Mouse (Mus musculus) Patski (cell line): ENCODE measurements around the gene Cspg5. TPM values are rescaled to one million over a fixed set of nuclear protein-coding genes. Genes with fewer than 3 reads are reported as not detected.

ENCODE experiments used
- ATAC-seq: fragments of 100-300 bp; one replicate; pipeline ENCODE4 v1.8.0; 2021
- CTCF ChIA-PET: fragments of 350-600 bp; sonication (Branson Sonifier 250); formaldehyde crosslinking; loops from one replicate; lab custom pipeline; 2022; ENCODE audit warnings: inconsistent platforms; lab: Charles Lee
- POLR2A ChIA-PET: fragments of 350-600 bp; sonication (Branson Sonifier 250); formaldehyde crosslinking; loops from one replicate; lab custom pipeline; 2022; ENCODE audit warnings: antibody characterized with exemption, inconsistent platforms; lab: Charles Lee
- DNase-seq: peaks from one replicate; pipeline ENCODE4 v3.0.0-alpha.2; 2011; ENCODE audit warnings: low read depth, low spot score
- H3K27me3 ChIP-seq: fragments of 371-371 bp; one replicate; pipeline ENCODE4 v1.5.1; 2021
- CTCF ChIP-seq: fragments of 100-300 bp; IDR thresholded peaks from one replicate; pipeline ENCODE4 v1.5.1; 2021
- in situ Hi-C: fragments of 300-500 bp; cut with MboI; formaldehyde crosslinking; loops from 3 replicates; pipeline ENCODE4 v1.11.1; 2018; ENCODE audit warnings: low pct_unique_long_range_greater_than_20kb, mixed read lengths
- polyA plus RNA-seq: library from polyadenylated mRNA; unstranded; gene quantifications from one replicate; pipeline ENCODE4 v1.2.3, GENCODE M21; 2021

Gene Cspg5
- polyA plus RNA-seq, 1 experiment from 2014 or later: 0.41 TPM

DNA sequence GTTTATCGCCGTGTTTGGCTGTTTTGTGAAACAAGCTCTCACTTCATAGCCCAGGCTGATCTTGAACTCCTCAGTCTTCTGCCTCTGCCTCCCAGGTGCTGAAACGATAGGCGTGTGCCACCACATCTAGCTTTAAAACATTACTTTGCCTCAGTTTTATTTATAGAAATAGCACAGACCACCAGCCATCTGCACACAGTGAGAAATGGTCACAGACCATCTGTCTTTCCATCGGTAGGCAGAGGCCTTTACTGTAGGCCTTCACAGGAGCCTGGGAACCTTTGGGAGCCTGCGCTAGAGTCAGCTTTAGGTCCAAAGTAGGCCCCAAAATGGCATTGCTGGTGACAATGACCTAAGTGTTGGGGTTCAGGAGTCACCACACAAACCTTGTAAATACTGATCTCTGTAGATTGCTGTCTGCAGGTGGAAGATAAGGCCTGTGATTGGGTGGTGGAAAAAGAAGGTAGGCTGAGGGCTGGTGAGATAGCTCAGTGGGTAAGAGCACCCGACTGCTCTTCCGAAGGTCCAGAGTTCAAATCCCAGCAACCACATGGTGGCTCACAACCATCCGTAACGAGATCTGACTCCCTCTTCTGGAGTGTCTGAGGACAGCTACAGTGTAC, 40.6 kb downstream of the Cspg5 start:
- ChIA-PET POLR2A (no interaction called here), CTCF (no interaction called here)
- H3K27me3 ChIP-seq: peaks cover 3% of the 10 kb centered on the region
- in situ Hi-C loops: no loop called here
- DNase-seq: no peak
- ATAC-seq: no peak
- no peak for TF ChIP-seq CTCF

DNA sequence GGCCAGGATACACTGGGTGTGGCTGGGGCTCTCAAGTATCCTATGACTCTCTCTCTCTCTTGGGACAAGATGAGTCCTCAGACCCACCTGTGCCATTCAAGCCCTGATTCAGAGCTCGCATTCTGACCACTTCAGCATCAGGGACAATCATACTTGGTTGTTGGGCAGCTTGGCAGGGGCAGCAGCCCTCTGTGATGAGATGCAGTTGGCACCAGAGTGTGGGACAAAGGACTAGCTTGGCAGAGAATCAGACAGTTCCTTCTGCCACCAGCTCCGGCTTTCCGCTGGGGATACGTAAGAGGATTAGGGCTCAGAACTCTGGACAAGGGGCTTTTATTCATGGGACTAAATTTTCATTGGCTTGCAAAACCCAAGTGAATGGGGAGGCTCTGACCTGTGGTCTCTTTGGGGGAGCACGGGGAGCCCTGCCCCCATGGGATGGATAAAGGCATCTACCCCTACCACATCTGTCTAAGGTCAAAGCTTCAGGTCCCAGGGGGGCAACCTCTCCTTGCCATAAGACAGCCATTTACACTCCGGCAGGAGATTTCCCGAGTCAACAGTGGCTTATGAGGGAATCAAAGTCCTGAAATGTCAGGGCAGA, 43.8 kb downstream of the Cspg5 start:
- in situ Hi-C loops: no loop called here
- DNase-seq (no peak), ATAC-seq (no peak)
- CTCF ChIA-PET: interaction anchor here (1.2 kb wide), 1 partner anchor 10 kb away, joined by 3 read pairs; no protein-coding TSS in a partner anchor
- peaks cover 3% of the 10 kb centered on the region for H3K27me3 ChIP-seq
- TF ChIP-seq CTCF: no peak
- POLR2A ChIA-PET: no interaction called here

DNA sequence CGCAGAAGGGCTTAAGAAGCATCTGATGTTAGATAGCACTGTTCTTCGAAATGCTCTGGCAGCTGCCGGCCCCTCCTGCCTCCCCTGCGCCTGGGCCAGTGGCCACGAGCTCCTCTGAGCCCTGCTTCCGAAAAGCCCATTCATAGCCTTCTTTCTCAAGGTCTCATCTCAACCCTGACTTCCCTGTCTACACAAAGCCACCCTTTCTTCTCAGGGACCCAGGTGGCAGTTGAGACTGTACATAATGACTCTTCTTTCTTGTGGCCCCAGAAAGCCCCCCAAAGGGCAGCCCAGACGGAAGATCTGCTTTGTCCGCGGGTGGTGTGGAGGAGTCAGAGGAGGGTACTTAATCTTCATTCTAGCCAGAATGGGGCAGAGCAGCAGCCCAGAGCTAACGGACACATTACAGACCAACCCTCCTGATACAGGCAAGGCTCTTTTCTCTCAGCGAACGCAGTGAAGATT, 49.7 kb downstream of the Cspg5 start:
- H3K27me3 ChIP-seq: peaks cover 3% of the 10 kb centered on the region
- ATAC-seq (no peak), DNase-seq (no peak)
- no peak for TF ChIP-seq CTCF
- POLR2A ChIA-PET: no interaction called here
- CTCF ChIA-PET: no interaction called here
- in situ Hi-C loops: loop anchor here (5.0 kb wide), 1 partner anchor 46 kb away; no protein-coding TSS in a partner anchor

DNA sequence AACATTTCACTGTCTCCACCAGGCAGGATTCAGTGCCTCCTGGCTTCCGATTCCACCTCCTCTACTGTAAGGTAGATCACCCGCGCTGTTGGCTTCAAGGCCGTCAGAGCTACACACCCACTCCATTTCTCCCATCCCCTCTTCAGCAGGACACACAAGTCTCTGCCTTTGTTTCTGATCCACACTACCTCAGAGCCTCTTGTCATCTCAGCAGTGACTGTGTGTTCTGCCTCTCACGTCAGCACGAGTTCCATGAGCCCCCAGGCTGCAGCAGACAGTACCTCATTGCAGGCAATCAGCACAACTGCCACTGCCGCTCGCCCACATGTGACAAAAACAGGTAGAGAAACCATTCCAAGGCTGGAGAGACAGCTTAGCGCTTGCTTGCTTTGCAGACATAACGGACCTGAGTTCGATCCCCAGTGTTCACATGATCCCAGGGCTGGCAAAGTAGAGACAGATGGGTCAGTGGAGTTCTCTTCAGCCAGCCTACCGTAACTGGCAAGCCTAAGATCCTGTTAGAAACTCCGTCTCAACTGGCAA, 50.4 kb downstream of the Cspg5 start:
- DNase-seq (no peak), ATAC-seq (no peak)
- TF ChIP-seq CTCF: no peak
- in situ Hi-C loops: loop anchor here (5.0 kb wide), 1 partner anchor 47 kb away; no protein-coding TSS in a partner anchor
- POLR2A ChIA-PET: no interaction called here
- peaks cover 1% of the 10 kb centered on the region for H3K27me3 ChIP-seq
- CTCF ChIA-PET: no interaction called here

DNA sequence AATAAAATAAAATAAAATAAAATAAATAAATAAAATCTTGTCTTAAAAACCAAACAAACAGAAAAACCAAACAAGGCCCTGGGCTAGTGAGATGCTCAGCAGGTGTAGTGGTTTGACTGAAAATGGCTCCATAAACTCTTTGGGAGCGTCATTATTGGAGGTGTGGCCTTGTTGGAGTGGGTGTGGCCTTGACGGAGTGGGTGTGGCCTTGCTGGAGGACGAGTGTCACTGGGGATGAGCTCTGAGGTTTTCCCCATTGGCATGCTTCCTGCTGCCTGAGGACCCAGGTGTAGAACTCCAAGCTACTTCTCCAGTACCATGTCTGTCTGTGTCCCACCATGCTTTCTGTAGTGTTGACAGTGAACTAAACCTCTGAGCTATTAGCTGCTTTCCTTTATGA, 51.2 kb downstream of the Cspg5 start:
- ATAC-seq (no peak), DNase-seq (no peak)
- CTCF ChIA-PET: interaction anchor here (1.3 kb wide), 1 partner anchor 12 kb away, joined by 5 read pairs; no protein-coding TSS in a partner anchor
- in situ Hi-C loops: loop anchor here (5.0 kb wide), 1 partner anchor 47 kb away; no protein-coding TSS in a partner anchor
- POLR2A ChIA-PET: no interaction called here
- no peaks in the 10 kb centered on the region for H3K27me3 ChIP-seq
- no peak for TF ChIP-seq CTCF

DNA sequence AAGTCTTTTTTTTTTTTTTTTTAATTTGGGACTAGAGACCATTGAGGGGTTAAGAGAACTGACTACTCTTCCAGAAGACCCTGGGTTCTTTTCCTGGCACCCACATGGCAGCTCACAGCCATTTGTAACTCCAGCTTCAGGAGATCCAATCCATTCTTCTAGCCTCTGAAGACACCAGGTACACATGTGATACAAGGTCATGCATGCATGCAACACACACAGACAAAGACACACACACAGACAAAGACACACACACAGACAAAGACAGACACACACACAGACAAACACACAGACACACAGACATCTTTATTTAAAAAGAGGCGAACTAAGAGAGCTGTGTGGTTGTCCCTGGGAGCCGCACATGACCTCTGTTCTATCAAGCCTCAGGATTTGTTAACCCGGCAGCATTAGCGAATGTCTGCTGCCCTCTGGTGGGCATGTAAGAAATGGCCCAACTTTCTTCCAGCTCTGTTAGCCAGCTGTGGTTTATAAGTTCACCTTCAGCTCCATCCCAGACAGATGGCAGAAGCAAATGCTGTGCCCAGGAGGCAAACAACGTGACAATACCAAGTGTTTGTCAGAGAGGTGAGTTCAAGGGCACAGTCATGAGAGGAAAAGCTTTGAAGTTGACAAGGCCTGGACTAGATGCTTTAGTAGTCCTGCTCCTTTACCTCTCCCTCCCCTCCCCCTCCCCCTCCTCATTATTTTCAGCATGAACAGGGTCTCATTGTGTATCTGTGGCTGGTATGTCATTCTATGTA, 53.5 kb downstream of the Cspg5 start:
- CTCF ChIA-PET: interaction anchor here (0.5 to 1.9 kb wide), 12 partner anchors 9 to 405 kb away, joined by 3 to 6 read pairs (median 4); no protein-coding TSS in a partner anchor
- ATAC-seq (peak; percentile 39), DNase-seq (peak; percentile 44)
- POLR2A ChIA-PET: no interaction called here
- no peaks in the 10 kb centered on the region for H3K27me3 ChIP-seq
- TF ChIP-seq CTCF: peak; percentile 91
- in situ Hi-C loops: no loop called here

DNA sequence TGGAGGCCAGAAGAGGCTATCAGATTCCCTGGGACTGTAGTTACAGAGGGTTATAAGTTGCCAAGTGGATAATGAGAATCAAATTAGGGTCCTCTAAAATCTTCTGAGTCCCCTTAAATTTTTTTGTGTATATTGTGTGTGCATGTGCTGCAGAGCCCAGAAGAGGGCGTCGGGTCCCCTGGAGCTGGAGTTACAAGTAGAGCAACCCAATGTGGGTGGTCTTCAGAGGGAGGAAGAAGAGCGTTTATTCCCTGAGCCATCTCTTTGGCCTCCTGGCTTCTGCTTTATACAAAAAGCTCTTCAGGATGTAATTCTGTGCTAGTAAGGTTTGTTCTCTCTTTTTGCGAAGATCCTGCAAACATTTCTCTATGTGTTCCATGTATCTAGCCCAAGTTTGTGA, 60.9 kb downstream of the Cspg5 start:
- no peak for DNase-seq
- ChIA-PET POLR2A (no interaction called here), CTCF (interaction anchor here (0.7 to 1.7 kb wide), 3 partner anchors 9 to 52 kb away, joined by 3 to 6 read pairs (median 4); no protein-coding TSS in a partner anchor)
- in situ Hi-C loops: no loop called here
- H3K27me3 ChIP-seq: no peaks in the 10 kb centered on the region
- peak; percentile 83 for TF ChIP-seq CTCF
- peak; percentile 9 for ATAC-seq

DNA sequence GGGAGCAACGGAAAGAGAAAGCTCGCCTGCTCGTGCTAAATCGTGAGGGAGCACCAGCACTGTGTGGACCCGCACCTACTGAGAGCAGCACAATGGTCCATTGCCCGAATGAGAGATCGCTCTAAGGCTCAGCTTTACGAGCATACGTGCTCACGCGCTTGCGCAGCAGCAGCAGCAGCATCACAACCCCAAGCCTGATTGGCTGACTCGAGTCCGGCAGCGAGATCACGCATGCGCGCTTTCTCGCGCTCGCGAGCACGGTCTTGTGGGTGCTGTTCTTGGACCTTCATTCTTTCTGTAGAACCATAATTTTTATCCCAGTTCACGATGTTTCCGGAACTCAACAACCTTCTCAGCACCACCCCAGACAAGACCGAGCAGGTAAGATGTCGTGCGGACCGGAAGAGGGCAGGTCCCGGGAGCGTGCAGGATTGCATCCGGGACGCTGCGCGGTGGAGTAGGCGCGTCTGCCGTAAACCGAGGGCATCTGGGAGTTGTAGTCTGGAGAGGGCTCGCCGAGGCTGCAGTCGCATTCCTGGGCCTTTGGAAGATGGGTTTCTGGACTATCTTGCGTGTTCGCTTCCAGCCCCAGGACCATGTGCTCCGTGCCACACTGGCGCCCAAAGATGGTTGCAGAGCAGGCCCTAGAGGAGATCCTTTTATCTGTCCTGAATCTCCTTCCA, 61.5 kb downstream of the Cspg5 start, which contains the start of gene Elp6:
Gene Elp6 (plus strand): TSS at position 205 of the 683 bp plus-strand sequence.
- TF ChIP-seq CTCF: no peak
- ChIA-PET POLR2A (interaction anchor here (0.7 kb wide), 1 partner anchor 29 kb away, joined by 3 read pairs; no protein-coding TSS in a partner anchor), CTCF (interaction anchor here (0.7 to 1.7 kb wide), 4 partner anchors 9 to 51 kb away, joined by 3 to 6 read pairs (median 4); partner anchors contain the start of gene Scap)
- H3K27me3 ChIP-seq: no peaks in the 10 kb centered on the region
- peak; percentile 97 for ATAC-seq
- in situ Hi-C loops: no loop called here
- peak; percentile 75 for DNase-seq

DNA sequence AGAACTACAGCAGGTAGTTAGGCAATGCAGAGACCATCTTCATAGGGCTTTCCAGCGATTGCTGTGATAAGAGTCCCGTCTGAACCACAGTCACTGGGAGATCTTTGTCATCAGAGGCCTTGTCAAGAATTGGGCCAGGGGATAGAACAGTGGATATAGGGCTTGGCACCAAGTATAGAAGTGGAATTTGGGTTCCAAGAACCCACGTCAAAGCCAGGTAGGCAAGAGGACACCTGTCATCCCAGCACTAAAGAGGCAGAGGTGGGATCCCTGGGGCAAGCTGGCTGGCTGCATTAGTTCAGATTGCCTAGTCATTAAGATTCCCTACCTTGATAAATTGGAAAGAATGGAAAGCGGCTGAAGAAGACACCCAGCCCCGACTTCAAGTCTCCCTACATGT, 62.8 kb downstream of the Cspg5 start:
- no peaks in the 10 kb centered on the region for H3K27me3 ChIP-seq
- in situ Hi-C loops: no loop called here
- TF ChIP-seq CTCF: no peak
- ChIA-PET POLR2A (no interaction called here), CTCF (interaction anchor here (1.0 to 1.4 kb wide), 2 partner anchors 10 to 27 kb away, joined by 3 to 5 read pairs; partner anchors contain the start of gene Scap)
- ATAC-seq (no peak), DNase-seq (no peak)

Other genes with a start within 250 kb of the Cspg5 start
- 65.4 TPM for gene Smarcc1, start 126.1 kb upstream of the Cspg5 start, polyA plus RNA-seq
- 120 TPM for gene Dhx30, start 126.0 kb upstream of the Cspg5 start, polyA plus RNA-seq
- 18.4 TPM for gene Elp6, start 61.4 kb downstream of the Cspg5 start, polyA plus RNA-seq
- gene Scap, start 89.5 kb downstream of the Cspg5 start, polyA plus RNA-seq: 54.7 TPM
- 107 TPM for gene Ptpn23, start 164.4 kb downstream of the Cspg5 start, polyA plus RNA-seq
- not detected for gene Ngp, start 176.0 kb downstream of the Cspg5 start, polyA plus RNA-seq
- 11.6 TPM for gene Klhl18, start 232.9 kb downstream of the Cspg5 start, polyA plus RNA-seq
- gene Kif9, start 233.2 kb downstream of the Cspg5 start, polyA plus RNA-seq: 6.6 TPM